ENCODE assay signal across 11 mouse cellular contexts in genomic region chr9:23219754-23220153, GRCm38 (mm10). TPM values are rescaled to one million over a fixed set of nuclear protein-coding genes. Genes with fewer than 3 reads are reported as not detected.
DNase-seq lines count a peak whose midpoint lies in the region; ATAC-seq and TF ChIP-seq lines count a peak whose summit lies in the region.
"Had no signal": no experiment of that assay in that cellular context is flagged by ENCODE, and none has a peak within 500 bp of the region (broad histone marks: within the 10 kb centered on the region; RNA-seq: fewer than 3 reads in every experiment).

No protein-coding gene starts in this region.

- no peaks in the 10 kb centered on the region for H3K9me3 ChIP-seq in forebrain, postnatal 0 days (ENCODE audit: low read length)
- H3K9me3 ChIP-seq in forebrain, embryonic 12.5 days, result no peaks in the 10 kb centered on the region
- H3K9me3 ChIP-seq in lung, postnatal 0 days (ENCODE audit: low read length), result no peaks in the 10 kb centered on the region
- H3K9me3 ChIP-seq in ES-Bruce4 (replicated peaks; ENCODE audit: control insufficient read depth, insufficient read depth, low read length, poor library complexity, severe bottlenecking), result no peaks in the 10 kb centered on the region
- H3K9me3 ChIP-seq: forebrain, embryonic 15.5 days; heart, embryonic 15.5 days; limb, embryonic 15.5 days had no signal

- H3K27ac ChIP-seq in forebrain, postnatal 0 days (ENCODE audit: low read depth, low read length), result no peak overlapping the region
- H3K27ac ChIP-seq in forebrain, embryonic 12.5 days, result no peak overlapping the region
- no peak overlapping the region for H3K27ac ChIP-seq in lung, postnatal 0 days (ENCODE audit: low read length)
- no peak overlapping the region for H3K27ac ChIP-seq in ES-Bruce4 (ENCODE audit: insufficient read depth, low read length)
- H3K27ac ChIP-seq: forebrain, embryonic 15.5 days; heart, embryonic 15.5 days; limb, embryonic 15.5 days had no signal

- WGBS in forebrain, postnatal 0 days, result 66% methylated on average over 3 of the region's 3 CpGs
- 67% methylated on average over 3 of the region's 3 CpGs for WGBS in forebrain, embryonic 12.5 days
- 40% methylated on average over 3 of the region's 3 CpGs for WGBS in lung, postnatal 0 days

- H3K4me2 ChIP-seq in forebrain, postnatal 0 days (ENCODE audit: low read depth), result no peak overlapping the region
- no peak overlapping the region for H3K4me2 ChIP-seq in forebrain, embryonic 12.5 days
- no peak overlapping the region for H3K4me2 ChIP-seq in lung, postnatal 0 days (replicated peaks; ENCODE audit: low read depth, low read length)
- H3K4me2 ChIP-seq: forebrain, embryonic 15.5 days; heart, embryonic 15.5 days; limb, embryonic 15.5 days had no signal

- no peak overlapping the region for H3K4me3 ChIP-seq in forebrain, postnatal 0 days (ENCODE audit: low read depth, low read length)
- H3K4me3 ChIP-seq in forebrain, embryonic 12.5 days (replicated peaks), result no peak overlapping the region
- H3K4me3 ChIP-seq in lung, postnatal 0 days (ENCODE audit: low read depth, low read length), result no peak overlapping the region
- H3K4me3 ChIP-seq in ES-Bruce4 (ENCODE audit: low read depth, low read length), result no peak overlapping the region
- H3K4me3 ChIP-seq: forebrain, embryonic 15.5 days; heart, embryonic 15.5 days; limb, embryonic 15.5 days had no signal

- 0 out of 2 replicates have a peak, but pooled peaks cover 1% of the 10 kb centered on the region for H3K27me3 ChIP-seq in forebrain, postnatal 0 days (ENCODE audit: insufficient read depth, low read length)
- H3K27me3 ChIP-seq in forebrain, embryonic 12.5 days, result peaks cover 24% of the 10 kb centered on the region
- H3K27me3 ChIP-seq in lung, postnatal 0 days (replicated peaks; ENCODE audit: insufficient read depth, low read length), result peaks cover 13% of the 10 kb centered on the region; the same call in 1 of the 2 replicates
- peaks cover 13% of the 10 kb centered on the region for H3K27me3 ChIP-seq in ES-Bruce4 (ENCODE audit: control insufficient read depth, insufficient read depth, low read length, poor library complexity, severe bottlenecking)
- H3K27me3 ChIP-seq: forebrain, embryonic 15.5 days had no signal

- H3K9ac ChIP-seq in forebrain, postnatal 0 days, result no peak overlapping the region
- H3K9ac ChIP-seq in forebrain, embryonic 12.5 days, result no peak overlapping the region
- H3K9ac ChIP-seq in lung, postnatal 0 days (replicated peaks; ENCODE audit: low read depth), result no peak overlapping the region
- H3K9ac ChIP-seq in ES-Bruce4 (ENCODE audit: low read depth, poor library complexity, severe bottlenecking), result no peak overlapping the region
- H3K9ac ChIP-seq: forebrain, embryonic 15.5 days; heart, embryonic 15.5 days; limb, embryonic 15.5 days had no signal

- H3K36me3 ChIP-seq in forebrain, postnatal 0 days (ENCODE audit: insufficient read depth), result no peaks in the 10 kb centered on the region
- no peaks in the 10 kb centered on the region for H3K36me3 ChIP-seq in forebrain, embryonic 12.5 days (replicated peaks)
- no peaks in the 10 kb centered on the region for H3K36me3 ChIP-seq in lung, postnatal 0 days (ENCODE audit: insufficient read depth, low read length)
- H3K36me3 ChIP-seq in ES-Bruce4 (ENCODE audit: control insufficient read depth, insufficient read depth, low read length, poor library complexity, severe bottlenecking), result no peaks in the 10 kb centered on the region
- H3K36me3 ChIP-seq: forebrain, embryonic 15.5 days; heart, embryonic 15.5 days; limb, embryonic 15.5 days had no signal

- ATAC-seq in forebrain, postnatal 0 days, result no peak
- ATAC-seq in forebrain, embryonic 12.5 days (ENCODE audit: low FRiP score), result no peak
- ATAC-seq in lung, postnatal 0 days, result peak; percentile 15; the same call in 1 of the 2 replicates
- peak; percentile 34; the same call in 1 of the 2 replicates for ATAC-seq in granulocyte monocyte progenitor cell, adult 5-6 weeks (replicated peaks; ENCODE audit: poor library complexity, severe bottlenecking)
- ATAC-seq in cerebellum, adult (ENCODE audit: insufficient number of reproducible peaks, low FRiP score, low TSS enrichment), result no peak
- ATAC-seq: forebrain, embryonic 15.5 days had no signal

- intact Hi-C loops in left cerebral cortex, postnatal 4 days (cut with DNase I), result loop anchor here (10.0 kb wide), 2 partner anchors 515 to 685 kb away; no protein-coding TSS in a partner anchor

- no peak for DNase-seq in forebrain, postnatal 0 days
- DNase-seq in lung, postnatal 0 days (ENCODE audit: low spot score), result peak; percentile 62
- DNase-seq in lung, adult 18-20 months, result no peak
- DNase-seq in left cerebral cortex, postnatal 4 days, result no peak

- no peak for TF ChIP-seq POLR2A in ES-Bruce4 (IDR thresholded peaks at IDR 0.05; ENCODE audit: insufficient read depth, low read length)

- TF ChIP-seq CTCF in forebrain, postnatal 0 days (IDR thresholded peaks at IDR 0.05; ENCODE audit: low read depth), result peak; percentile 40
- peak; percentile 63 for TF ChIP-seq CTCF in lung, postnatal 0 days (IDR thresholded peaks at IDR 0.05)
- TF ChIP-seq CTCF in ES-Bruce4 (IDR thresholded peaks at IDR 0.05; ENCODE audit: low read depth, low read length), result peak; percentile 47

- peaks cover 3% of the 10 kb centered on the region; the same call in 1 of the 2 replicates for H3K4me1 ChIP-seq in forebrain, postnatal 0 days (ENCODE audit: insufficient read depth)
- peaks cover 7% of the 10 kb centered on the region for H3K4me1 ChIP-seq in forebrain, embryonic 12.5 days
- H3K4me1 ChIP-seq in lung, postnatal 0 days (ENCODE audit: insufficient read depth, low read depth, low read length), result no peaks in the 10 kb centered on the region
- no peaks in the 10 kb centered on the region for H3K4me1 ChIP-seq in ES-Bruce4 (ENCODE audit: control insufficient read depth, insufficient read depth, low read length)

- peak; percentile 43; the same call in 1 of the 2 replicates for TF ChIP-seq EP300 in lung, postnatal 0 days (IDR thresholded peaks at IDR 0.05)
- no peak for TF ChIP-seq EP300 in ES-Bruce4 (IDR thresholded peaks at IDR 0.05; ENCODE audit: insufficient read depth, low read depth, low read length)

RNA-seq across cellular contexts. Expression of gene Bmper, which starts 3.1 kb away (rescaled TPM):
- total RNA-seq in forebrain, postnatal 0 days (2014; rRNA removed), result 5.8 and 9.6 TPM in 2 replicates
- 3.2 and 5.6 TPM in 2 replicates for polyA plus RNA-seq in forebrain, postnatal 0 days (2015; fragmentation: Nextera tagmentation; extraction: Ambion mirVana)
- polyA plus RNA-seq in forebrain, embryonic 12.5 days (2016; fragmentation: Nextera tagmentation; extraction: Ambion mirVana), result 13.5 and 14.0 TPM in 2 replicates
- 23.6 and 27.0 TPM in 2 replicates for polyA plus RNA-seq in lung, postnatal 0 days (2015; fragmentation: Nextera tagmentation; extraction: Ambion mirVana)
- not detected in 2 replicates for polyA plus RNA-seq in ES-Bruce4 (2011; ENCODE audit: insufficient read depth, insufficient read length, low read depth, missing spikeins)
- not detected in 2 replicates for total RNA-seq in granulocyte monocyte progenitor cell, adult 5-6 weeks (2014; fragmentation: Nextera tagmentation)
- total RNA-seq in granulocyte monocyte progenitor cell, adult 5-6 weeks (2017), result not detected in 2 replicates
- 1 to 10 TPM; 4.9 to 7.5 TPM for total RNA-seq in left cerebral cortex, postnatal 4 days (2021)

Comparison
In these comparisons a context has a peak if more than half of its experiments do, and no peak if none do; other contexts are left out.
1. ATAC-seq: peak in lung, postnatal 0 days (single experiment) and granulocyte monocyte progenitor cell, adult 5-6 weeks (single experiment); none in forebrain, postnatal 0 days (single experiment), forebrain, embryonic 12.5 days (single experiment) and cerebellum, adult (single experiment).
2. Peak in every context shown above with its lines, with median percentiles within 50 percentile points of each other: CTCF ChIP-seq.